Mouse (Mus musculus): ENCODE measurements around the gene Usp39. TPM values are rescaled to one million over a fixed set of nuclear protein-coding genes. Genes with fewer than 3 reads are reported as not detected.

Gene Usp39
- polyA plus RNA-seq, 1 experiment from 2014 or later = 52.3 TPM

DNA sequence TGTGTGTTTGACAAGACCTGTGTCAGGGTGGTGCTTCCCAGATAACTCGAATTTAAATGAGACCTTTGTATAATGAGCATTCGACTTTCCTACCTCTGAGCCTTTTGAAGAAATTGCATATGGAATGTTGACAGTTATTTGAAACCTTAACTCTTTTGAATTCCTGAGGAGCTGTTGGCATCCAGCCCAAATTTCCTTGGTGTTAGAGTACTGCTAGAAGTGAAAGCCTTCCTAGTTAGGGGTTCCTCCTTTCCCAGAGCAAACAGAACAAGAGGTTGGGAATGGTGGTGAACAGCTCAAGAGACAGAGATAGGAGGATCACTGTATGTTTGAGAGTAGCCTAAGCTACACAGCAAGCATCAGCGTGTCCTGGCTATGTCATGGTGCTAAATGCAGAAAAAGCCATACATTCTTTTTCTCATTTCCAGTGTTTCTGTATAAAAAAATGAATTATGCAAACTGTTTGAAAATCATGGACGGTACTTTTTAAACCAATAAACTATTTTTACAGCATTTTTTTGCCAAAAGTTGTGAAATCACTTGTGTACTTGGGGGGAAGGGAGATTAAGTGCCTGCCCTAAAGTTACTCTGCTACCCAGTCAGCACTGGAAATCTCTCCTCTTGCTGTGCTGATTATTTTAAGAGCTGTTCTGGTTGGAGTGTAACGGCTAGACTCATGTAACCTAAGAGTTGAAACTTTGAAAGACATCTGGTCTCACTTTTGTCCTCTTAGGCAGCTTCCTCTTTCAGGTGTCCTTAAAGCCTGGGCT is 7.8 kb upstream of the Usp39 start:
- Histone ChIP-seq H3K36me3 (ENCODE audit: control insufficient read depth, insufficient read depth, low read length) (peaks cover 24% of the 10 kb centered on the region; the same call in 1 of the 2 replicates), H3K4me2 (replicated peaks; ENCODE audit: low read depth, low read length) (no peak overlapping the region), H3K27me3 (ENCODE audit: control insufficient read depth, insufficient read depth, low read length) (no peaks in the 10 kb centered on the region), H3K9ac (replicated peaks; ENCODE audit: low read depth, low read length) (no peak overlapping the region), H3K9me3 (ENCODE audit: control insufficient read depth, low read depth, low read length) (no peaks in the 10 kb centered on the region), H3K27ac (ENCODE audit: low read length) (no peak overlapping the region), H3K4me3 (ENCODE audit: low read depth, low read length) (no peak overlapping the region), H3K4me1 (ENCODE audit: control insufficient read depth, insufficient read depth, low read length) (peaks cover 16% of the 10 kb centered on the region)
- 59% methylated on average over 5 of the region's 5 CpGs for WGBS
- ATAC-seq (ENCODE audit: insufficient number of reproducible peaks, insufficient read depth, low FRiP score, low read depth) = no peak

- Histone ChIP-seq H3K9me3 (ENCODE audit: control insufficient read depth, low read depth, low read length) (no peaks in the 10 kb centered on the region), H3K27ac (ENCODE audit: low read length) (no peak overlapping the region), H3K27me3 (ENCODE audit: control insufficient read depth, insufficient read depth, low read length) (no peaks in the 10 kb centered on the region), H3K36me3 (ENCODE audit: control insufficient read depth, insufficient read depth, low read length) (peaks cover 24% of the 10 kb centered on the region; the same call in 1 of the 2 replicates), H3K4me3 (ENCODE audit: low read depth, low read length) (no peak overlapping the region), H3K4me2 (replicated peaks; ENCODE audit: low read depth, low read length) (no peak overlapping the region), H3K9ac (replicated peaks; ENCODE audit: low read depth, low read length) (no peak overlapping the region), H3K4me1 (ENCODE audit: control insufficient read depth, insufficient read depth, low read length) (peaks cover 16% of the 10 kb centered on the region)
- no peak for ATAC-seq (ENCODE audit: insufficient number of reproducible peaks, insufficient read depth, low FRiP score, low read depth)
- WGBS = 93% methylated on average over 2 of the region's 2 CpGs
These were observed 5.2 kb upstream of the Usp39 start for GRCm38 (mm10) chr6:72350214-72350613.

DNA sequence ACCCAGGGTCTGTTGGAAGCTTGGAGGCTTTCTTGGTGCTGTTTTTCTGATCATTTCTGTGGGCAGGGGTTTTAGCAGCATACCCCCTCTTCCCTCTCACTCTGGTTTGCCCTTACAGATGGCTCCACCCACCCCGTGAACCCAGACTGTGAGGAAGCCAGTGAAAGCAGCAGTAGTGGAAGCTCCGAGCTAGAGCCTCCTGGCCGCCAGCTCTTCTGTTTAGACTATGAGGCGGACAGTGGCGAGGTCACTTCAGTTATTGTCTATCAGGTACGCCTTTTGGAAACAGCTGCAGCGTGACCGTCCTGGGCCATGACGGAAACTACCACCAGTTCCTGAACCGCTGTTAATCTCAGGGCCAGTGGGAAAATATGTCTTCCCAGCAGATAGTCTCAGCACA is 3.4 kb upstream of the Usp39 start:
- Histone ChIP-seq H3K27me3 (ENCODE audit: control insufficient read depth, insufficient read depth, low read length) (no peaks in the 10 kb centered on the region), H3K9me3 (ENCODE audit: control insufficient read depth, low read depth, low read length) (no peaks in the 10 kb centered on the region), H3K36me3 (ENCODE audit: control insufficient read depth, insufficient read depth, low read length) (peaks cover 24% of the 10 kb centered on the region; the same call in 1 of the 2 replicates), H3K9ac (replicated peaks; ENCODE audit: low read depth, low read length) (no peak overlapping the region; the same call in 1 of the 2 replicates), H3K4me2 (replicated peaks; ENCODE audit: low read depth, low read length) (peak overlapping the region; percentile 64; the same call in 1 of the 2 replicates), H3K4me3 (ENCODE audit: low read depth, low read length) (no peak overlapping the region), H3K4me1 (ENCODE audit: control insufficient read depth, insufficient read depth, low read length) (peaks cover 22% of the 10 kb centered on the region), H3K27ac (ENCODE audit: low read length) (no peak overlapping the region)
- WGBS = 72% methylated on average over 10 of the region's 10 CpGs
- ATAC-seq (ENCODE audit: insufficient number of reproducible peaks, insufficient read depth, low FRiP score, low read depth) = no peak

GRCm38 (mm10) chr6:72347166-72347941 is 2.4 kb upstream of the Usp39 start, which contains the start of gene 0610030E20Rik:
Gene 0610030E20Rik (plus strand): TSS chr6:72347317.
- peaks cover 25% of the 10 kb centered on the region for H3K36me3 ChIP-seq (ENCODE audit: control insufficient read depth, insufficient read depth, low read length)
- H3K4me2 ChIP-seq (replicated peaks; ENCODE audit: low read depth, low read length) = peak within 1 kb of the TSS; percentile 64
- peak; percentile 67; the same call in 1 of the 2 replicates for ATAC-seq (ENCODE audit: insufficient number of reproducible peaks, insufficient read depth, low FRiP score, low read depth)
- H3K9ac ChIP-seq (replicated peaks; ENCODE audit: low read depth, low read length) = peak within 1 kb of the TSS; percentile 49
- H3K27me3 ChIP-seq (ENCODE audit: control insufficient read depth, insufficient read depth, low read length) = no peaks in the 10 kb centered on the region
- peaks cover 19% of the 10 kb centered on the region for H3K4me1 ChIP-seq (ENCODE audit: control insufficient read depth, insufficient read depth, low read length)
- WGBS = under 1% methylated on average over 72 of the region's 72 CpGs
- H3K27ac ChIP-seq (ENCODE audit: low read length) = peak within 1 kb of the TSS; percentile 59; the same call in 1 of the 2 replicates
- H3K9me3 ChIP-seq (ENCODE audit: control insufficient read depth, low read depth, low read length) = no peaks in the 10 kb centered on the region
- H3K4me3 ChIP-seq (ENCODE audit: low read depth, low read length) = peak within 1 kb of the TSS; percentile 54

- Histone ChIP-seq H3K36me3 (ENCODE audit: control insufficient read depth, insufficient read depth, low read length) (peaks cover 28% of the 10 kb centered on the region), H3K27ac (ENCODE audit: low read length) (no peak overlapping the region), H3K4me2 (replicated peaks; ENCODE audit: low read depth, low read length) (no peak overlapping the region), H3K9me3 (ENCODE audit: control insufficient read depth, low read depth, low read length) (no peaks in the 10 kb centered on the region), H3K9ac (replicated peaks; ENCODE audit: low read depth, low read length) (no peak overlapping the region), H3K4me3 (ENCODE audit: low read depth, low read length) (no peak overlapping the region; the same call in 1 of the 2 replicates), H3K4me1 (ENCODE audit: control insufficient read depth, insufficient read depth, low read length) (peaks cover 13% of the 10 kb centered on the region; the same call in 1 of the 2 replicates), H3K27me3 (ENCODE audit: control insufficient read depth, insufficient read depth, low read length) (no peaks in the 10 kb centered on the region)
- 89% methylated on average over 4 of the region's 4 CpGs for WGBS
- no peak for ATAC-seq (ENCODE audit: insufficient number of reproducible peaks, insufficient read depth, low FRiP score, low read depth)
These were observed 1.3 kb upstream of the Usp39 start for GRCm38 (mm10) chr6:72346261-72346660.

DNA sequence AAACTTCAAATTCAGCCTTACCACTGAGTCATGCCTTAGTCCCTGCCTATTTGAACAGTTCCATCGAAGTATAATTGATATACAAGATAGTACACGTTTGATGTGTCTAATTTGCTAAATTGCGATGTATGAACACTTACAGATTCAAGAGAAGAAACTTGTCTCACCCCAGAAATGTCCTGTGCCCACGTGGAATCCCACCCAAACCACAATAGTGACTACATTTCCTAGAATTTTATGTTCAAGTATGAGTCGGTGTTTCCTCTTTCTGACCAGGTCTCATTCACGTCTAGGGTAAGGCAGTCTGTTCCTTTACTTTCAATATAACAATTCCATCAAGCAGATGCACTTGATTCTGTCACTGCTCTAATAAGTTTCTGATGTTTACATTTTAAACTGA is 649 bp upstream of the Usp39 start:
- WGBS = 51% methylated on average over 6 of the region's 6 CpGs

GRCm38 (mm10) chr6:72344396-72345073 is 449 bp downstream of the Usp39 start:
- H3K9ac ChIP-seq (replicated peaks; ENCODE audit: low read depth, low read length) = peak overlapping the region; percentile 81
- H3K4me2 ChIP-seq (replicated peaks; ENCODE audit: low read depth, low read length) = peak overlapping the region; percentile 91
- H3K36me3 ChIP-seq (ENCODE audit: control insufficient read depth, insufficient read depth, low read length) = peaks cover 14% of the 10 kb centered on the region
- H3K27me3 ChIP-seq (ENCODE audit: control insufficient read depth, insufficient read depth, low read length) = no peaks in the 10 kb centered on the region
- peak overlapping the region; percentile 82 for H3K4me3 ChIP-seq (ENCODE audit: low read depth, low read length)
- H3K4me1 ChIP-seq (ENCODE audit: control insufficient read depth, insufficient read depth, low read length) = peaks cover 13% of the 10 kb centered on the region; the same call in 1 of the 2 replicates
- H3K9me3 ChIP-seq (ENCODE audit: control insufficient read depth, low read depth, low read length) = no peaks in the 10 kb centered on the region
- under 1% methylated on average over 42 of the region's 42 CpGs for WGBS
- H3K27ac ChIP-seq (ENCODE audit: low read length) = no peak overlapping the region
- ATAC-seq (ENCODE audit: insufficient number of reproducible peaks, insufficient read depth, low FRiP score, low read depth) = peak; percentile 35; the same call in 1 of the 2 replicates

More for the DNA sequence above, 649 bp upstream of the Usp39 start:
- H3K27ac ChIP-seq (ENCODE audit: low read length) = no peak overlapping the region
- no peaks in the 10 kb centered on the region for H3K27me3 ChIP-seq (ENCODE audit: control insufficient read depth, insufficient read depth, low read length)
- no peak overlapping the region for H3K9ac ChIP-seq (replicated peaks; ENCODE audit: low read depth, low read length)
- H3K4me2 ChIP-seq (replicated peaks; ENCODE audit: low read depth, low read length) = peak overlapping the region; percentile 91
- H3K9me3 ChIP-seq (ENCODE audit: control insufficient read depth, low read depth, low read length) = no peaks in the 10 kb centered on the region
- H3K4me3 ChIP-seq (ENCODE audit: low read depth, low read length) = peak overlapping the region; percentile 82
- H3K36me3 ChIP-seq (ENCODE audit: control insufficient read depth, insufficient read depth, low read length) = peaks cover 23% of the 10 kb centered on the region
- H3K4me1 ChIP-seq (ENCODE audit: control insufficient read depth, insufficient read depth, low read length) = peaks cover 13% of the 10 kb centered on the region; the same call in 1 of the 2 replicates
- ATAC-seq (ENCODE audit: insufficient number of reproducible peaks, insufficient read depth, low FRiP score, low read depth) = no peak

DNA sequence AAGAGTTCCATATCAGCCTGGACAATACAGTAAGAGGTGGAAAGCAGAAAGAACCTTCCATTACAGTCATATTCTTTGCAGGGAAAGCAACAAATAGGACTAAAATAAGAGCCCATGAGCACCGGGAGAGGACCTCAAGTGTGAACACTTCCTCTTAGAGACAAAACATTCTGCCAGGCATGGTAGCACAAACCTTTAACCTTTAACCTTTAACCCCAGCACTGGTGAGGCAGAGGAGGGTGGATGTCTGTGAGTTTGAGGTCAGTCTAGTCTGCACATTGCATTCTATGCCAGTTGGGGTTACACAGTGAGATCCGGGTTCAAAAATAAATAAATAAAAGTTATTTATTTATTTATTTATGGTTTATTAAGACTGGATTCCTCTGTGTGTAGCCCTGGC is 4.5 kb downstream of the Usp39 start:
- ATAC-seq (ENCODE audit: insufficient number of reproducible peaks, insufficient read depth, low FRiP score, low read depth) = no peak
- Histone ChIP-seq H3K4me2 (replicated peaks; ENCODE audit: low read depth, low read length) (no peak overlapping the region), H3K9ac (replicated peaks; ENCODE audit: low read depth, low read length) (no peak overlapping the region), H3K36me3 (ENCODE audit: control insufficient read depth, insufficient read depth, low read length) (peaks cover 38% of the 10 kb centered on the region), H3K4me1 (ENCODE audit: control insufficient read depth, insufficient read depth, low read length) (peaks cover 6% of the 10 kb centered on the region; the same call in 1 of the 2 replicates), H3K4me3 (ENCODE audit: low read depth, low read length) (no peak overlapping the region), H3K27ac (ENCODE audit: low read length) (no peak overlapping the region), H3K27me3 (ENCODE audit: control insufficient read depth, insufficient read depth, low read length) (no peaks in the 10 kb centered on the region), H3K9me3 (ENCODE audit: control insufficient read depth, low read depth, low read length) (no peaks in the 10 kb centered on the region)
- 63% methylated on average over 2 of the region's 2 CpGs for WGBS
